In genomic region chr6:92526212-92526611, GRCm38 (mm10) we compare ENCODE assay signal across 17 mouse cellular contexts.
"Had no signal": no experiment of that assay in that cellular context is flagged by ENCODE, and none has a peak within 500 bp of the region (broad histone marks: within the 10 kb centered on the region; RNA-seq: fewer than 3 reads in every experiment).

No protein-coding gene starts in this region.

- H3K9me3 ChIP-seq: lung, embryonic 15.5 days; midbrain, embryonic 10.5 days; neural tube, embryonic 13.5 days; neural tube, embryonic 15.5 days had no signal

- H3K27ac ChIP-seq: liver, embryonic 14.5 days; lung, embryonic 15.5 days; neural tube, embryonic 13.5 days; neural tube, embryonic 15.5 days had no signal

- ATAC-seq: lung, postnatal 0 days; midbrain, embryonic 16.5 days had no signal

- H3K27me3 ChIP-seq: lung, embryonic 15.5 days; neural tube, embryonic 13.5 days; neural tube, embryonic 15.5 days had no signal

- DNase-seq: lung, adult 18-20 months; lung, postnatal 4 days; right cerebral cortex, adult 18-20 months; right cerebral cortex, postnatal 25 days; right cerebral cortex, postnatal 4 days; spleen, adult 18-20 months; thymus, adult 2 months; thymus, postnatal 25 days; thymus, postnatal 4 days had no signal

- H3K36me3 ChIP-seq: lung, embryonic 15.5 days; midbrain, embryonic 10.5 days; neural tube, embryonic 13.5 days; neural tube, embryonic 15.5 days had no signal

- H3K4me2 ChIP-seq: lung, embryonic 15.5 days; neural tube, embryonic 13.5 days; neural tube, embryonic 15.5 days had no signal

- H3K4me3 ChIP-seq: lung, embryonic 15.5 days; midbrain, embryonic 10.5 days; myocyte; neural tube, embryonic 13.5 days; neural tube, embryonic 15.5 days had no signal

- H3K9ac ChIP-seq: liver, embryonic 14.5 days; lung, embryonic 15.5 days; neural tube, embryonic 13.5 days; neural tube, embryonic 15.5 days had no signal
